Mouse (Mus musculus) CH12.LX (cell line): Measurements from ENCODE around the gene Gata2. TPM values are rescaled to one million over a fixed set of nuclear protein-coding genes. Genes with fewer than 3 reads are reported as not detected.

Experiments
- DNase-seq: peaks from one replicate; pipeline ENCODE4 v3.0.0-alpha.2; 2013; ENCODE audit errors: extremely low read depth
- H3K27ac ChIP-seq: 2 replicates; pipeline ENCODE4 v1.5.1; 2012; ENCODE audit warnings: low read depth, mild to moderate bottlenecking, control low read depth, moderate library complexity; ENCODE audit not compliant: insufficient read depth
- H3K27me3 ChIP-seq: replicated peaks from 2 replicates; pipeline ENCODE3; 2012; ENCODE audit warnings: inconsistent platforms
- H3K36me3 ChIP-seq, 2 experiments: replicated peaks in 1 of 2; 2 replicates each; pipeline versions ENCODE3 to v1.6.1; 2012; ENCODE audit warnings: inconsistent platforms in 1 of 2, low read length in 1 of 2, mild to moderate bottlenecking in 1 of 2, mixed read lengths in 1 of 2, moderate library complexity in 1 of 2; ENCODE audit not compliant: control insufficient read depth in 1 of 2, insufficient read depth in 1 of 2
- H3K4me1 ChIP-seq, 2 experiments: 2 replicates each; pipeline ENCODE4 v1.6.1; 2012; ENCODE audit warnings: inconsistent platforms in 1 of 2, moderate library complexity in 1 of 2; ENCODE audit not compliant: insufficient read depth in 2 of 2, control insufficient read depth in 1 of 2
- H3K4me2 ChIP-seq: 2 replicates; pipeline ENCODE4 v1.6.1; 2012; ENCODE audit warnings: low read depth, mild to moderate bottlenecking, control low read depth; ENCODE audit not compliant: poor library complexity, insufficient read depth, severe bottlenecking
- H3K4me3 ChIP-seq, 3 experiments: fragments of 150-350 bp in 1 of 3; sonication (generic) in 1 of 3; replicated peaks in 1 of 3; 2 replicates each; pipeline versions ENCODE3 to v1.5.1; 2011 to 2012; ENCODE audit warnings: low read depth in 2 of 3, low read length in 2 of 3, mild to moderate bottlenecking in 2 of 3, moderate library complexity in 2 of 3, control low read depth in 1 of 3, improper control_type of control experiment in 1 of 3, inconsistent platforms in 1 of 3, mixed read lengths in 1 of 3; ENCODE audit not compliant: poor library complexity in 1 of 3
- H3K79me2 ChIP-seq: replicated peaks from 2 replicates; pipeline ENCODE4 v1.6.1; 2012; ENCODE audit warnings: mild to moderate bottlenecking, moderate library complexity; ENCODE audit not compliant: control insufficient read depth, poor library complexity, insufficient read depth, severe bottlenecking; ENCODE audit errors: extremely low read depth
- H3K9ac ChIP-seq: 2 replicates; pipeline ENCODE4 v1.6.1; 2012; ENCODE audit warnings: low read depth, mild to moderate bottlenecking, control low read depth, moderate library complexity; ENCODE audit not compliant: insufficient read depth
- H3K9me3 ChIP-seq: replicated peaks from 2 replicates; pipeline ENCODE3; 2012; ENCODE audit warnings: low read length, inconsistent platforms, mixed read lengths
- CHD2 ChIP-seq: IDR thresholded peaks from 2 replicates; pipeline ENCODE4 v1.6.1; 2011; ENCODE audit warnings: low read length, improper control_type of control experiment
- EP300 ChIP-seq: IDR thresholded peaks from 2 replicates; pipeline ENCODE4 v1.6.1; 2011; ENCODE audit warnings: low read length, improper control_type of control experiment
- ETS1 ChIP-seq: conservative IDR thresholded peaks from 2 replicates; pipeline ENCODE4 v1.6.1; 2012; ENCODE audit warnings: low read depth, mild to moderate bottlenecking, inconsistent platforms, low read length, improper control_type of control experiment, moderate library complexity
- IRF4 ChIP-seq: IDR thresholded peaks from 2 replicates; pipeline ENCODE4 v1.6.1; 2014; ENCODE audit warnings: low read depth, mild to moderate bottlenecking, inconsistent platforms, low read length, improper control_type of control experiment
- MAX ChIP-seq: IDR thresholded peaks from 2 replicates; pipeline ENCODE4 v1.6.1; 2011; ENCODE audit warnings: low read length, improper control_type of control experiment
- MXI1 ChIP-seq: IDR thresholded peaks from 2 replicates; pipeline ENCODE4 v1.6.1; 2011; ENCODE audit warnings: mild to moderate bottlenecking, low read depth, low read length, improper control_type of control experiment
- MYC ChIP-seq: IDR thresholded peaks from 2 replicates; pipeline ENCODE4 v1.6.1; 2011; ENCODE audit warnings: low read depth, mild to moderate bottlenecking, improper control_type of control experiment, low read length
- PAX5 ChIP-seq: IDR thresholded peaks from 2 replicates; pipeline ENCODE4 v1.6.1; 2012; ENCODE audit warnings: low read length, inconsistent platforms, mixed read lengths
- SIN3A ChIP-seq: IDR thresholded peaks from 2 replicates; pipeline ENCODE4 v1.6.1; 2012; ENCODE audit warnings: low read length, improper control_type of control experiment, inconsistent platforms
- TCF12 ChIP-seq: IDR thresholded peaks from 2 replicates; pipeline ENCODE4 v1.6.1; 2014; ENCODE audit warnings: low read depth, mild to moderate bottlenecking, inconsistent platforms, low read length, improper control_type of control experiment
- UBTF ChIP-seq: IDR thresholded peaks from 2 replicates; pipeline ENCODE4 v1.6.1; 2012; ENCODE audit warnings: low read depth, mild to moderate bottlenecking, inconsistent platforms, low read length, improper control_type of control experiment, moderate library complexity
- USF2 ChIP-seq: conservative IDR thresholded peaks from 2 replicates; pipeline ENCODE4 v1.6.1; 2011; ENCODE audit warnings: low read depth, low read length, improper control_type of control experiment
- ZC3H11A ChIP-seq: IDR thresholded peaks from 2 replicates; pipeline ENCODE4 v1.6.1; 2012; ENCODE audit warnings: low read depth, mild to moderate bottlenecking, inconsistent platforms, low read length, improper control_type of control experiment
- dilution Hi-C: fragments of 300-500 bp; cut with MboI; formaldehyde crosslinking; loops from 2 replicates; pipeline ENCODE4 v1.14.3; 2020; ENCODE audit warnings: low sequenced_read_pairs; ENCODE audit not compliant: extremely low pct_unique_long_range_greater_than_20kb, extremely low pct_ligation_motif_present
- in situ Hi-C: fragments of 300-500 bp; cut with MboI; formaldehyde crosslinking; loops from 3 replicates; pipeline ENCODE4 v1.14.3; 2019; ENCODE audit warnings: low sequenced_read_pairs, low pct_ligation_motif_present, low pct_unique_long_range_greater_than_20kb, mixed read lengths
- polyA plus RNA-seq: library from polyadenylated mRNA; unstranded; fragments of >175 nt; gene quantifications from 2 replicates; pipeline ENCODE4 v1.2.1, GENCODE M21; 2012; ENCODE audit warnings: low read depth; ENCODE audit not compliant: insufficient read length
- total RNA-seq, 2 experiments: library from RNA; depleted of rRNA; stranded (reverse); fragments of 300-350 nt in 1 of 2; fragments of >200 nt in 1 of 2; gene quantifications; 2 replicates each; pipeline ENCODE4 v1.2.3; 2012 to 2014

Gene Gata2
- total and polyA plus RNA-seq, 3 experiments: not detected

DNA sequence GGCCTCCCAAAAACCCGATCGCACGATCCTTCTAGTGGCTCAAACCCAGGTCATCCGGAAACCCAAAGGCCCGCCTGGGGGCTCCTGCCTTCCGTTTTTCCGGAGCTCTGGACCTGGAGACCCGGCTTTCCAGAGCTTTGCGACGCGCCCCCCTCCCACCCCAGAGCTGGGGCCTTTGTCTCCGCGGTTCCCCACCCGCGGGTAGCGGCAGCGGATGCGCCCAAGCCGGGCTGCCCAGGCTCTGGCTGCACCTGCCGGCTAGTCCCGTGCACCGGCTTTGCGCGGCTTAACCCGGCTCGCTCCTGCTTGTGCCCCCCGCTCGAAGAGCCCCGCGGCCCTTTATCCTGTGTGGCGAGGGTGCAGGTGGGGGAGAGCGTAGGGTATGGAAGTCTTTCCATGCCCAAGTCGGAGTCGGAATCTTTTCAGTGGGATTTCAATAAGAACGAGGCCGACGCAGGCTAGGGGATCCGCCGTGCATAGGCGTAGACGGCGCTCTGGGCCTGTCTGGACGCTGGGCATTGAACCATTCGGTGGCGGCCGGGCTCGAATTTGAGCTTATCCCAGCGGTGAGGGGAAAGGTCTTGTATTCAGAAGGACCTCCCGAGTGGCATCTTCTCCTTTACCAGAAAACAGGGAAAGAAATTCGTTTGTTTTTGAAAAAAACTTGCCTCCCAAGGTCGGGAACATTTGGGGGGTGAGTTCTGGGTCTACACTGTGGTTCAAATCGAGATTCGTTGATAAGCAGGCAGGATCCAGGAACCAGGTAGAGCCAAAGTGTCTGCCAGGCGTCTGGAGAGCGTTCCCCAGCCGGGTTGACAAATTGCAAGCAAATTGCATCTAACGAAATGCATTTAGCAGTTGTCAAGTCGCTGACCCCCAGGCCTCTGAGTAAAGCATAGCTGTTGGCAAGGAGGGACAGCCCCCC is 624 bp downstream of the Gata2 start:
- H3K27ac ChIP-seq: no peak overlapping the region
- peaks cover 15% of the 10 kb centered on the region for H3K9me3 ChIP-seq
- H3K4me3 ChIP-seq: no peak overlapping the region
- in situ Hi-C loops: no loop called here
- H3K27me3 ChIP-seq: peaks cover 18% of the 10 kb centered on the region
- H3K4me2 ChIP-seq: no peak overlapping the region
- H3K79me2 ChIP-seq: no peaks in the 10 kb centered on the region
- DNase-seq: no peak
- no peak overlapping the region for H3K9ac ChIP-seq
- H3K4me1 ChIP-seq: peaks cover 0 to under 1% of the 10 kb centered on the region in 2 experiments; a peak in 3 of 4 replicates
- no peak for TF ChIP-seq MXI1
- no peak for TF ChIP-seq USF2
- TF ChIP-seq TCF12: no peak
- TF ChIP-seq SIN3A: no peak
- no peak for TF ChIP-seq IRF4
- TF ChIP-seq ZC3H11A: no peak
- TF ChIP-seq, all 38 proteins: peak for 0
- dilution Hi-C loops: no loop called here
- H3K36me3 ChIP-seq: no peaks in the 10 kb centered on the region

GRCm38 (mm10) chr6:88194978-88195325 is 1.3 kb downstream of the Gata2 start:
- in situ Hi-C loops (no loop called here), dilution Hi-C loops (no loop called here)
- no peak for DNase-seq
- no peaks in the 10 kb centered on the region; a peak in 1 of 4 replicates for H3K4me1 ChIP-seq
- no peaks in the 10 kb centered on the region for H3K79me2 ChIP-seq
- no peak overlapping the region for H3K9ac ChIP-seq
- H3K36me3 ChIP-seq: no peaks in the 10 kb centered on the region
- H3K27me3 ChIP-seq: peaks cover 17% of the 10 kb centered on the region
- no peak overlapping the region for H3K27ac ChIP-seq
- peaks cover 15% of the 10 kb centered on the region for H3K9me3 ChIP-seq
- no peak overlapping the region for H3K4me3 ChIP-seq
- no peak for TF ChIP-seq PAX5
- no peak for TF ChIP-seq UBTF
- no peak for TF ChIP-seq MYC
- TF ChIP-seq ETS1: no peak
- TF ChIP-seq MAX: no peak
- TF ChIP-seq CHD2: no peak
- TF ChIP-seq EP300: no peak
- no peak overlapping the region for H3K4me2 ChIP-seq
